Mouse (Mus musculus) heart, adult 2 months (tissue): ENCODE data around the gene Tmem208.

Experiments used
- CTCF ChIP-seq: fragments of 200-600 bp; IDR thresholded peaks from 2 replicates; pipeline ENCODE4 v1.8.1; 2022; ENCODE audit warnings: antibody characterized with exemption, mild to moderate bottlenecking, moderate library complexity
- EP300 ChIP-seq: fragments of 200-500 bp; IDR thresholded peaks from 2 replicates; pipeline ENCODE4 v1.6.1; 2011; ENCODE audit warnings: low read depth, low read length, control low read depth; ENCODE audit not compliant: insufficient read depth
- POLR2A ChIP-seq: fragments of 200-500 bp; IDR thresholded peaks from 2 replicates; pipeline ENCODE4 v1.6.1; 2011; ENCODE audit warnings: mild to moderate bottlenecking, low read depth, low read length, control low read depth; ENCODE audit not compliant: insufficient read depth

DNA sequence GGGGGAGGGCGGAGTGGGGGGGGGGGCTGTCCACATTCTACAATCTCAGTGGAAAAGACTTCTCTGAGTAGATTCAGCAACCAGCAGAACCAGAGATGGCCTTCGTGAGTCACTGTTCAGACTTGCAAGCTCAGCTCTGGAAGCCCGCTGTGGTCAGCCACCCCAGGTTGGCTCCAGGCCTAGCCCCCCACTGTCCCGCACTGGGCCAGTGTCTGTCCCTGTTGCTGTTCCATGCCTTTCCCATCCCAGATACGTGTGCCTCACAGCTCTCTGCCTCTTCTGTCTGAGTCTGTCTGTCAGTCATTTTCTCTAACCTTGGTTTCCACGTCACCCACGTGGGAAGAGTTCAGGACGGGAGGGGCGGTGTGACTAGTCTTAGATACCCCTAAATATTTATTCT lies 46.3 kb downstream of the Tmem208 start:
- TF ChIP-seq CTCF (no peak), POLR2A (no peak), EP300 (no peak)
